Mouse (Mus musculus) spleen, postnatal 36 days (tissue): Measurements from ENCODE around the gene Thpo.

Experiments
- DNase-seq, 2 experiments: peaks; one replicate each; pipeline ENCODE4 v3.0.0; 2022; ENCODE audit warnings: low spot score in 2 of 2, mixed read lengths in 1 of 2

Thpo gene

GRCm38 (mm10) chr16:20703699-20704400 lies 30.5 kb downstream of the Thpo start:
- DNase-seq, result no peak

DNA sequence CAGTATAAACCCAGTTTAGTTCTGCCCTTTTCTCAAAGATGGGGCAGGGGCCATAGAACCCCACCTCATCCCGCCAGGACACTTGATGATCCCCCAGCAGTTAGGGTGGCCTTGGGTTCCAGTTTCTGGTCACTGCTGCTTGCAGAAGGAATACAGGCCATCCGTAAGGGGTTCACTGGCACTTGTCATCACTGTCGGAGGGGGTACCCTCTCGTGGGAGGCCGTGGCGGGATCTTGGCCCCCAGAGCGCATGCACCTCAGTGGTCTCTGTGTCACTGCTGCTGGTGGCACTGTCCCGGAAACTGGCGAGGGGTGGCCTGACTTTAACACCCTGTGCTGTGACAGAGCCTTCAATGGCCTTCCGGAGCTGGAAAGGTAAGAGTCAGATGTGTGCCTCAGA lies 31.2 kb downstream of the Thpo start:
- no peak for DNase-seq

DNA sequence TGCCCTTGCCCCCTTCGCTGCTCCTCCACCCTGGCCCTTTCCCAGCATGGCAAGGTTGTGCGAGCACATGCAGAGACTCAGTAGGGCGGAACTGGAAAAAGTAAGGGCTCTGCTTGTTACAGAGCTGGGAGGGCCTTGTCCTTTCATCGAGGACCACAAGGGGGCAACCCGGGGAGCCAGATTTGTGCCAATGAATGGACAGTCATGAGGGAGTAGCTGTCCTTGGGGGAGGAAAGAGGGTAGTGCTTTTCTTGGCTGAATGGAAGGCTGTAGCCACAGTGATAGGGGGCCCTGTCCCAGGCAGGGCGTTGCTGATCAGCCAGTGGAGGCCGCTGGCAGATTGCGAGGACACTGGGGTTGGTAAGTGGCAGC lies 31.8 kb downstream of the Thpo start:
- DNase-seq, result peak; percentile 43 to 58

- no peak for DNase-seq
Observed at GRCm38 (mm10) chr16:20701729-20702521, 32.4 kb downstream of the Thpo start.

DNA sequence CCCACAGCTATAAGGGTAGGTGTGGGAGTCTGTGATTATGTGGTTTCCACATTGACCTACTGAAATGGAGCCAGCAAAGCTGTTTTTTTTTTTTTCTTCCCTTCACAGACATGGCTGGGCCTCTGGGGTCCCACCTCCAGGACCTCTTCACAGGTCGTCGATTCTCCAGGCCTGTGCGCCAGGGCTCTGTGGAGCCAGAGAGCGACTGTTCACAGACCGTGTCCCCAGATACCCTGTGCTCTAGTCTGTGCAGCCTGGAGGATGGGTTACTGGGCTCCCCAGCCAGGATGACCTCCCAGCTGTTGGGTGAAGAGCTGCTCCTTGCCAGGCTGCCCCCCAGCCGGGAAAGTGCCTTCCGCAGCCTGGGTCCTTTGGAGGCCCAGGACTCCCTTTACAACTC lies 33.0 kb downstream of the Thpo start:
- no peak for DNase-seq

DNA sequence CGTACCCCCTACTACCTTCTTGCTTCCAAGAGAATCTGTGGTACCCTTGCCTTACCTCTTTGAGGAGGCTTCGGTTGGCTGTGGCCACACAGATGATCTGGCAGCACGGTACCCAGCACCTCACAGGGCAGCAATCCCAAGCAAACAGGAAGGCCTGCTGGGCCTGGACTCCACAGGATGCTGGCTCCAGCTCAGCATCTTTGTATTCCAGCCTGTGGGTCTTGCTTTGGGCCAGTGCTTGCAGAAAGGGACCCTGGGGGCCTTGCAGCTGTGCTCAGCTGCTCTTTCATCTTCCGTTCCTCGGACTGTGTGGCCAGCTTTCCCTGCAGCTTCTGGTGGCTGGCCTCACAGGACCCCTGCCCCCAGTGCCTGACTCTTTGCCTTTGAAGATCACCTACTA lies 34.3 kb downstream of the Thpo start:
- DNase-seq, result no peak

- DNase-seq, result no peak
Observed at GRCm38 (mm10) chr16:20699266-20699665, 35.0 kb downstream of the Thpo start.

DNA sequence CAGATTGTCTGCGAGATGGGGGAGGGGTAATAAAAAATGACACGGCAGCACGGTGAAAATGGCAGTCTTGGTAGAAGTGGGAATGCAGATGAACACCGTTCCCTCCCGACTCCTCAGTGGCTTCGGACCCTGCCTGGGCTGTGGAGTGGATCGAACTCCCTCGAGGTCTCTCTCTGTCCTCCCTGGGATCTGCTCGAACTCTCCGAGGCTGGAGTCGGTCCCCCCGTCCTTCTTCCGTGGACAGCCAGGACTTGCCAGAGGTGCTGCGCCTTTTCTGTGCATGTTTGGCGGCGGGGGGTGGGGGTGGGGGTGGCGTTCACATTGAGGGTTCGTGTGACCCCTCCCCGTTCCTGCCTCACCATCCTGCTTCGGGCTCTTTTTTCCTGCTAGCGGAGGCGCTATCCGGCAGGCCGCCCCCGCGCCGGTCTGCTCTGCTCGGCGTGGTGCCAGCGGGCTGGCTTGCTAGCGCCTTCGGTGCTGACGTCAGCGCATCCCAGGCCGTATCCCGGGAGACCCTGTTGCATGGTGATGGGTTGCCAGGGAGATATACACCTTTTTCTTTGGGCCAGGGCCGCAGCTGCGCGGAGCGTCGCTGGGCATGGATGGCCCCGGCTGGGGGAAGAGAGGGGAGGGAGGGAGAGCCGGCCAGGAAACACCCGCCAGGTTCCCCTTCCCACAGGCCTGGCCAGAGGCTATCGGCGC lies 38.5 kb downstream of the Thpo start:
- DNase-seq, result no peak

GRCm38 (mm10) chr16:20694781-20695180 lies 39.5 kb downstream of the Thpo start:
- DNase-seq, result no peak

- peak; percentile 72 to 78 for DNase-seq
Observed at GRCm38 (mm10) chr16:20693111-20693701, 41.1 kb downstream of the Thpo start, which contains the start of gene Fam131a. Gene Fam131a (plus strand): TSS chr16:20693241.

- DNase-seq, result no peak
Observed at GRCm38 (mm10) chr16:20692241-20692965, 41.9 kb downstream of the Thpo start.

DNA sequence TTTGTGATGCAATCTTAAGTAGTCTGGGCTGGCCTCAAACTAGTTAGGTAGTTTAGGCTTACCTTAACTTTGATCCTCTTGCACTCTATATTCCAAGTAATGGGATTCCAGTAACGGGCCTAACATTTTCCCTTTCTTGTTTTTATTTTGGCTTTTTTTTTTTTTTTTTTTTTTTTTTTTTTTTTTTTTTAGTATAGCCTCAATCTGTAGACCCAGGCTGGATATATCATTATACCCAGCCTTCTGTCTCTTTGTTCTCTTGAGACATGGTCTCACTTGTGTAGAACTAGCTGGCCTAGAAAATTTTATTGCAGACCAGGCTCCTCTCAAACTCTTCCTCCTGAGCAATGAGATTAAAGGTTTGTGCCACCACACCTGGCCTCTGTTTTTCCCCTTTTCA lies 42.7 kb downstream of the Thpo start:
- no peak for DNase-seq

DNA sequence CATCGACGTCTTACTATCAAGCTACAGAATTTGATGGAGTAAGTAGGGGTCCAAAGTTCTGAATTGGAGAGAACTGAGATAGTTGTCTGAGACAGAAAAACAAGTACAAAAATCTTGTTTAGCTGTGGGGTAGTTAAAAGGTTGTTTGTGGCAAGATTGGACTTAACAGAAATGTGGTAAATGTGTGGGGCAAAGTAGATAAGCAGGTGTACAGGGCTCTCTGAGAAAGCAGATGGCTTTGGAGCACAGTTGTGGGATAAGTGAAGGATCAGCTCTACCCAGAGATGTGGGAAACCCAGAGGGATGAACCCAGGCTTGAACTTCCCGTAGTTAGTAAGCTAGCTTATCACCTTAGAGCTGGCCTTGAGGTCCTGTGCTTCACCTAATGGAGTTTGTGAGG lies 43.5 kb downstream of the Thpo start:
- no peak for DNase-seq

GRCm38 (mm10) chr16:20677974-20678675 lies 56.2 kb downstream of the Thpo start:
- DNase-seq, result peak; percentile 70 to 83

DNA sequence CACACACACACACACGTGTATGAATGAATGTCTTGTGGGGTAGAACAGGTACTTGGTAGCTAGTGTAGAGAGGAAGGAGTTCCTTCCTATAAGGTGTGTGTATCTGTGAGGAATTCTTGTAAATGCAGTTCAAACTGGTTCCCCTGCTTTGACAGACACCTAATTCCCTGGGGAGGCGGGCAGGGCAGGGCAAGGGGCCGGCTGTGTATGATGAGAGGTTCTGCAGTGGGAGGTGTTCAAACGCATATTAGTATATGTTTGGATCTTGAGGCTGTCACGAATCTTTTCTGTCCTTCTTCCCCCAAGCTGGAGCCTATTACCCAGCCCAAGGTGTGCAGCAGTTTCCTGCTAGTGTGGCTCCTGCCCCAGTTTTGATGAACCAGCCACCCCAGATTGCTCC lies 56.9 kb downstream of the Thpo start:
- no peak for DNase-seq

GRCm38 (mm10) chr16:20676702-20677101 lies 57.6 kb downstream of the Thpo start:
- no peak for DNase-seq

GRCm38 (mm10) chr16:20675213-20675612 lies 59.1 kb downstream of the Thpo start:
- DNase-seq, result no peak
